Mouse (Mus musculus) testis, postnatal 10 days (tissue): ENCODE measurements around the gene Rbm10.

ENCODE experiments used
- DNase-seq: peaks from one replicate; pipeline ENCODE4 v3.0.0; 2021; ENCODE audit warnings: low spot score

The Rbm10 gene

DNA sequence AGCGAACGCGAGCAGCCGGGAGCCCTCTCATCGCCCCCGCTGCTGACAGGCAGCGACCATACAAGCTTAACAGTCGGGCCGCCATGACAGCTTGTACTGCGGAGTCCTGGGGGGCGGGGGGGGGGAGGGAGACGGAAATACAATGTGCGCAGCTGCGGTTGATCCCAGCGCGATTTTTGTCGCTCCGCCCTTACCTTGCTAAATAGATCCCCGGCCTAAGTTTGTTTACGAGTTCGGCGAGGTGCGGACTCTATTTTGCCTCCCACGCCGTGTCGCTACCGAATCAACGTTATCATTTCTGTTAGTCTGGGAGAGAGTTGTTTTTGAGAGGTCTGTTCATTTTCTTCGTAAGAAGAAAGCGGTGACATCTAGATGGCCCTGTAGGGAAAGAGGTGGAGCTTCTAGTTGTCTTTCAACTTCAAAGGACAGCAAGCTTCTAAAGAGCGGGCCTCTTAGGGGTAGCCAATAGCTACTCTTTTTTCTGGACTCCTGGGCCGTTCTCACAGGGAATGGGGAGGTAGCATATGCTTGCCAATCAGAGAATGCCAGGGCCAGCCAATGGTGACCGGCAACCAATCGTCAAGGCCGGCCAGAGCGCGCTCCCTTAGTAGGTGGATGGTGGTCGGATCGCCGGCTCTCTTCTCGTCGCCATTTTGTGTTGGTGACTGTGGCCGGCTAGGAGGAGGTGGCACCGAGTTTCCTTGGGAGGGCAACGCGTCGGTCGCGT is at the start of gene Rbm10, which contains the start of gene Ndufb11:
TSS of gene Rbm10 (plus strand) at position 328 of the 727 bp plus-strand sequence.
TSS of gene Ndufb11 (minus strand) at position 444 of the 727 bp plus-strand sequence.
- DNase-seq = peak; percentile 70

GRCm38 (mm10) chrX:20571024-20571423 is 46.3 kb upstream of the Rbm10 start:
- no peak for DNase-seq

DNA sequence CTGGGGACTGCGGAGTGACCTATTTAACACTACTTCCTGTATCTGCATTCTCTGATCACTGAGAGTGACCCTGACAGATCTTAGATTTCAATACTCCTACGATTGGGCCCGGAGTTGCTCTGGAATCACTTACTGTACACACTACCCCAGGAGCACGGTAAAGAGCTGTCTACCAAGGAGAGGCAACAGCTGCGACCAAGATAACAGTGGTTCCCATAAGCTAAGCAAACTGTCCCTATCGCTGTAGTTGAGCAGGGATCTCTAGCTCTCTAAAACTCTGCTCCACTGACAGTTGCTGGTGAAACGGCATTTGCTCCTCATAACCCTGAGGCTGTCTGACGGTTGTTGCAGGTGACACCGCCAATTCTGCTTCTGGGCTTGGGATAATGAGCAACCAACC is 44.6 kb upstream of the Rbm10 start:
- no peak for DNase-seq

DNA sequence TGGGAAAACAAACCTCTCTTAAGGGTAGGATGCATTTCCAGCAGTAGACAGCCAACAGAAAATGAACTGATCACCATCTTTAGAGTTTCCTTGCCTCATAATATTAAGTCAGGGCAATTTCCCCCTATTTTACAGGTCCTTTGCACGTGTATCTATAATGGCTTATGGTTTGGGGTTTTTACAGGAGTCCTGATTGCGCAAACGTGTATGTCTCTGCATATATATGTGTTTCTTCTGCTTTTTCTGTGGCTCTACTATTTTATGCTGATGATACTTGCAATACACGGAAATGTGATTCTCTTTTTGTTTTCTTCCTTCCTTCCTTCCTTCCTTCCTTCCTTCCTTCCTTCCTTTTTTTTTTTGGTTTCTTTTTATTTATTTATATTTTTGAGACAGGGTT is 43.4 kb upstream of the Rbm10 start:
- no peak for DNase-seq

DNA sequence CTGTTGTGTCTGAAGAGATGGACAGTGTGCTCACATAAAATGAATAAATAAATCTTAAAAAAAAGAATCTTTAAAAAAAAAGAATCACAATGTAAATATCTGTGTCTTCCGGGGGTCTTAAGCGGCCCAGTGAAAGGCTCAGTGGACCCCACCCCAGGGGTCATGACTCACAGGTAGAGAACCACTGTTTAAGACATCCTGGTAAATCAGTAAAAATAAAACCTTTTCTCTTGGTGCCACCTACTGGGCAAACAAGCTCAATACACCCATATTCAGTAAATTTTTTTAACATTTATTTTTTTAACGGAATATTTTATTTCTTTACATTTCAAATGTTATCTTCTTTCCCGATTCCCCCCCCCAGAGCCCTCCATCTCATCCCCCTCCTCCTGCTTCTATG is 29.3 kb upstream of the Rbm10 start:
- DNase-seq = no peak

DNA sequence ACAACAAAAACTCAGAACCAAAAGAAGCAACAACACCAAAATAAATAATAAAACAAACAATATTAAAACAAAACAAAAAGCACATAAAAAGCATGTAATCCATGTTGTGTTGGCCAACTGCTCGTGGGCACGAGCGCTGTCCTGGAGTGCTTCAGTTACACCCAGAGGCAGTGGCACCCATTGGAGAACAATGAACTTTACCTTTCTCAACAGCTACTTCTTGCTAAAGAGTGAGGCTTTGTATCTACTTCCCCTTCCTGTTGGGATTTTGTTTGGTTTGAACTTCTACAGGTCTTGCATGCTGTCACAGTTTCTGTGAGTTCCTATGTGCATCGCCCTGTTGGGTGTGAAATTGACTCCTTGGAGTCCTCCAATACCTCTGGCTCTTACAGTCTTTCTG is 8.8 kb upstream of the Rbm10 start:
- DNase-seq = no peak

GRCm38 (mm10) chrX:20616861-20617175 is 485 bp upstream of the Rbm10 start:
- no peak for DNase-seq

- DNase-seq = no peak
These were observed 648 bp downstream of the Rbm10 start for GRCm38 (mm10) chrX:20617903-20618399.

DNA sequence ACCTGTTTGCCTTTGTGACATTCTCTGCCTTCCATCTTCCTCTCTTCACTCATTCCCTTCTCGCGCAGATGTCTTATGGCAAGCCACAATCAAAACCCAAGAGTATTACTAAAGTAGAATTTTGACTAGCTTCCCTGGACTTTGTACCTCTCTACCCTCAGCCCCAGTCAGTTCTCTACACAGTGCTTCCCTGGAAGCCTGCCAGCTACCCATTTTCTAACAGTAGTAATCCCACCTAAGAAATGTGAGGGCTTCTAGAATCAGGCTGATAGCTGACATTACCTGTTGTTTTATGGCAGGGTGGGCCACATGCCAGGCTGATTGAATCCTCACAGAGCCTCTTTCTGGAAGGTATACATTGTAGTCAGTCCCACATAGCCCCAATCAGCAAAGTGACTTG is 20.8 kb downstream of the Rbm10 start:
- DNase-seq = no peak

DNA sequence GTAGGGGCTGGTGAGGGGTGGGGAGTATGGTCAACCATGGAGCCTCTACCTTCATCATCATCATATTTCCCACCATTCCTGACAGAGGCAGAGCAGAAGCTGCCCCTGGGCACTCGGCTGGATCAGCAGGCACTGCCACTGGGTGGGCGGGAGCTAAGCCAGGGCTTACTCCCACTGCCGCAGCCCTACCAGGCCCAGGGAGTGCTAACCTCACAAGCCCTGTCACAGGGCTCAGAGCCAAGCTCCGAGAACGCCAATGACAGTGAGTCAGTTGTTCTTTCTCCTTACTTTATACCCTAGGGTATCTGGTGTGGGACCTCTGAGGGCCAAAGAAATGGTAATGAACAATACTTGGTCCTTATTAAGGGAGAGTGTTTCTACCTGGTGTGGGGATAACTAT is 27.5 kb downstream of the Rbm10 start:
- DNase-seq = peak; percentile 58

DNA sequence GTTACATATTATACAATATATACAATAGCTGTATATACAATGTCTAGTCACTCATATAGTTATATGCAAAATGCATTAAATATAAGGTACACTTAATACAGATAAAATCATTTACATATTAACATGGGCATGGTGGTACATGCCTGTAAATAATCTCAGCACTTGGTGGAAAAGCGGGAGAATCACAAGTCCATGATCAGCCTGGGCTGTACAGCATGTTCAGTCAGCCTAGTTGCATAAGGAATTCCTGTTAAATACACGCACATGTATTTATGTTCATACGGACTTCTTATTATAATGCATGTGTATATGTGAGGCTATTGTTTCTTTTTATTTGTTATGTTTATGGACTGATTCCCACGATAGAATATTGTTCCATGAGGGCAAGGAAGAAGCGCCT is 40.3 kb downstream of the Rbm10 start:
- no peak for DNase-seq

- DNase-seq = peak; percentile 86
These were observed 40.8 kb downstream of the Rbm10 start, which contains the start of gene Uba1 for GRCm38 (mm10) chrX:20658026-20658652. TSS of gene Uba1 (plus strand) at chrX:20658326.

DNA sequence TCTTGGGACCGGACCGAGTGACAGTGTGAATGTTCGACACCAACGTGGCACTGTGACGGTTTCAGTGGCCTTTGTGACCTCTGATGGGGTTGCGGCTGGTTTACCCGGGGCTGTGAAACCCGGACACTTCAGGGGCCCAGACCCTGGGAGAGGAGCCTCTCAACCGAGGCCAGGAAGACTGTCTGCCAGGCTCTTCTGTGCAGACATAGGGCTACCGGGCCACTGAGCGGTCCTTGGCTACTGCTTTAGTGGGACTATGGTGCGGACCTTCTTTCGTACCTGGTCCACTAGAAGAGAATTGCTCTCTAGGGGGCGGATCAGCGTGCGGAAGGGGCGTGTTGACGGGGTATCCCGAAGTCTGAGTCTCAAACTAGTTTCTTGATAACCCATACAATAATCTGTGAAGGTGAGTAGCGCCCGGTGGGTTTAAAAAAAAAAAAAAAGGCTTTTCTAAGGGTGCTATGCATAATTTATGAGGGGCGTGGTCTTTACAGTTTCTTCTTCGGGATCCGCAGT is 41.6 kb downstream of the Rbm10 start:
- DNase-seq = no peak

- DNase-seq = no peak
These were observed 45.0 kb downstream of the Rbm10 start for GRCm38 (mm10) chrX:20662317-20662715.

DNA sequence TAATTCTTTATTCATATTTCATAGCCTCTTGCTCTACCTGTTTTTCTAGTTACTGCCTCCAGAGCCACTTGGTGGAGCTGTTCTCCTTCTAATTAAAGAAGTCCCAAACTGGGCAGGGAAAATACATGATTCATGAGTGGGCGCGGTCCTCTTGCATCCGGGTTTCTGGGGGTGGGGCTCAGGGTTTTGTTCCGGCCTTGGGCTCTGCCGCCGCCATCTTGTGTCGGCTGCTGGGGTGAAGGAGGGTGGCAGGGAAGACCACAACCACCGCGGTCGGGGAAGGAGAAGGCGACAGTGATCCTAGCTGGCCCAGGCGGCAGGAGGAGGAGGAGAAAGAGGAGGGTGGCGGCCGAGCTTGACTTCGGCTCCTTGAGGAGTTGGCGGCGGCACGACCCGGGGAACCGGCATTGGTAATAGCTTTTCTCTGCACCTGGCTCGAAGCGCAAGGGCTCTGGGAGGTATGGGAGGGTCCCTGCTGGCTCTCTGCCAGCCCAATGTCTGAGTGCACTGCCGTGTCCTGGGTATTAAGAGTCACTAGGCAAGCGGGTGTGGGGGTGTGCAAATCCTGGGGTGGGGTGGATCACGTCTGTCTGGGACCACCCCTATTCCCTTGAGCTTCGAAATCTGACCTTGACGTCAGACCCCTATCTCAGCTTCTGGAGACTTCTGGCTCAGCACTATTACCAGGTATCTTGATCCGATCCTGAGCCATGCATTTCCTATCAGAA is 45.6 kb downstream of the Rbm10 start:
- peak; percentile 81 for DNase-seq

DNA sequence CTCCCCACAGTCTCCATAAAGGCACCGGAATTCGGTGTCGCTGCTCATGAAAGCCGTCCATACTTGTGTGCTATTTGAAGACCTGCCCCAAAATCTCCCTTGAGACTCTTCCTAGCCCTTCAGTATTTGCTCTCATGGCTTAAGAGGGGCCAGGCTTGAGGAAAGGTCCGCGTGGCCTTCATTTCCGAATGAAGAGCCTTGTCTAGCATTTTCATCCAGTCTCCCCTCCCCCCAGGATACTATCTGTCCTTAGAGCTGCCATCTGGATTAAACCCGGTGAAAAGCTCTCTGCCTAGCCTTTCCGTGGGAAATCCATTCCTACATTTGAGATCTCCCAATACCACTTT is 46.1 kb downstream of the Rbm10 start:
- DNase-seq = no peak

DNA sequence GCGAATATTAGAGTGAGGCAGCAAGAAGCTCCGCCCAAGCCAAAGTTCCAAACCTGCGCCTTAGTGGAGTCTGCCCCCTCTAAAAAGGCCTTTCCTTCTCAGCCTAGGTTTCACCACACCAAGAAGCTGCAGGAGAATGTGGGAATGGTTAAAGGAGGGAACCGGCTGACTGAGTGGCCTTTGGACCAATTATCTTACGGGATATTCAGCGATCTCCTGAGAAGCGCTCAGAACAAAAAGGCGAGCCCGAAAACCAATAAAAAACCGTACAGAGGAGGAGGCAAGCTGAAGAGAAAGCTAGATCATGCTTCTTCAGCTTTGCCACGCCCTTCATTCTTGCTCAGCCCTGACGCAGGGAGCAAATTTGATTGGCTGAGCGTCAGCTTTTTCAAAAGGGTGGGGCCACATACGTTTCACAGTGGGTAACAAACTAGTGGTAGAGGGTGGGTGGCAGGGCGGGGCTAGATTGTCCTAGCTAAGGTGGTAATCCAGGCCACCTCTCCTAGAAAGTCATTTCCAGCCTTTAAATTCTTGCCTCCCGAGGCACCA is 70.3 kb downstream of the Rbm10 start, which contains the start of gene Cdk16:
TSS of gene Cdk16 (plus strand) at position 436 of the 549 bp plus-strand sequence.
- DNase-seq = peak; percentile 78

- DNase-seq = peak; percentile 86
These were observed 70.8 kb downstream of the Rbm10 start for GRCm38 (mm10) chrX:20688068-20688547.

- DNase-seq = peak; percentile 81
These were observed 71.3 kb downstream of the Rbm10 start for GRCm38 (mm10) chrX:20688615-20689014.

- DNase-seq = no peak
These were observed 74.3 kb downstream of the Rbm10 start for GRCm38 (mm10) chrX:20691566-20691965.

DNA sequence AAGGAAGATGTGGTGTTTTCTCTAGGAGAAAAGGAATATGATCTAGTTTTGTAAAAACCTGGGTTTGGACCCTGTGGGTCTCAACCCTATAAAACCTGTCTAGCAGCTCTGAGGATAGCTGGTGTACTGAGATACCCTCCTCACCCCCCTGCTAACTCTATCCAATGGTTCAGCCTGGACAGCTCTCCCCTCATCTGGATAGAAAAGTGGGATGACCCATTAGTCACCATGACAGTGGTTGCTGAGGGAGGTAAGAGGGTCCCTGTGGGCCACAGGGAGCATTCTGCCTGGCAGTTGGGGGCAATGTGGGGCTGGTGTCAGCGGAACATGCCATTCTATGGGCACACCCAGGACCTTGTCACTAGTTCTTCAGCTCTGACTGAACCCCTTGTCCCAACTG is 75.3 kb downstream of the Rbm10 start:
- DNase-seq = no peak

GRCm38 (mm10) chrX:20695842-20696241 is 78.5 kb downstream of the Rbm10 start:
- DNase-seq = no peak
